Mouse (Mus musculus) thymus, adult 2 months (tissue): ENCODE measurements around the gene Phf7.

Experiments used
- CTCF ChIP-seq: fragments of 200-500 bp; IDR thresholded peaks from 2 replicates; pipeline ENCODE4 v1.5.1; 2012; ENCODE audit warnings: mild to moderate bottlenecking, control low read depth, low read length, moderate library complexity, borderline replicate concordance; ENCODE audit not compliant: control insufficient read depth, poor library complexity, insufficient read depth; ENCODE audit errors: extremely low read depth
- POLR2A ChIP-seq: fragments of 200-500 bp; IDR thresholded peaks from 2 replicates; pipeline ENCODE4 v1.6.1; 2012; ENCODE audit warnings: mild to moderate bottlenecking, low read length, control low read depth, moderate library complexity; ENCODE audit not compliant: control insufficient read depth, poor library complexity, insufficient read depth; ENCODE audit errors: extremely low read depth

- TF ChIP-seq CTCF (no peak), POLR2A (no peak)
Measured at GRCm38 (mm10) chr14:31245946-31246345, 5.2 kb downstream of the Phf7 start.
